Mouse (Mus musculus): Measurements from ENCODE around the gene Abca13. TPM values are rescaled to one million over a fixed set of nuclear protein-coding genes. Genes with fewer than 3 reads are reported as not detected.
"Not testable (repeated sequence)": the region's sequence is repeated elsewhere in the genome, so short reads cannot be mapped to it uniquely, and the experiment has no call there.

The Abca13 gene
- polyA plus RNA-seq, 1 experiment = 0.03 TPM

- TF ChIP-seq POLR2A (IDR thresholded peaks at IDR 0.05; ENCODE audit: borderline replicate concordance, extremely low read depth, insufficient read depth, insufficient read length, poor library complexity, severe bottlenecking) (no peak), CTCF (IDR thresholded peaks at IDR 0.05; ENCODE audit: borderline replicate concordance, extremely low read depth, insufficient read depth, insufficient read length) (no peak)
- DNase-seq (ENCODE audit: low read depth) = no peak
Measured at GRCm38 (mm10) chr11:9199868-9200267, 8.1 kb downstream of the Abca13 start.

- no peak for DNase-seq (ENCODE audit: low read depth)
- TF ChIP-seq CTCF (IDR thresholded peaks at IDR 0.05; ENCODE audit: borderline replicate concordance, extremely low read depth, insufficient read depth, insufficient read length) (no peak), POLR2A (IDR thresholded peaks at IDR 0.05; ENCODE audit: borderline replicate concordance, extremely low read depth, insufficient read depth, insufficient read length, poor library complexity, severe bottlenecking) (no peak)
Measured at GRCm38 (mm10) chr11:9210707-9211106, 19.0 kb downstream of the Abca13 start.

GRCm38 (mm10) chr11:9213580-9213979 is 21.8 kb downstream of the Abca13 start:
- peak; percentile 18 for DNase-seq (ENCODE audit: low read depth)
- TF ChIP-seq POLR2A (IDR thresholded peaks at IDR 0.05; ENCODE audit: borderline replicate concordance, extremely low read depth, insufficient read depth, insufficient read length, poor library complexity, severe bottlenecking) (no peak), CTCF (IDR thresholded peaks at IDR 0.05; ENCODE audit: borderline replicate concordance, extremely low read depth, insufficient read depth, insufficient read length) (no peak)

GRCm38 (mm10) chr11:9216252-9216651 is 24.5 kb downstream of the Abca13 start:
- TF ChIP-seq CTCF (IDR thresholded peaks at IDR 0.05; ENCODE audit: borderline replicate concordance, extremely low read depth, insufficient read depth, insufficient read length) = no peak
- no peak for TF ChIP-seq POLR2A (IDR thresholded peaks at IDR 0.05; ENCODE audit: borderline replicate concordance, extremely low read depth, insufficient read depth, insufficient read length, poor library complexity, severe bottlenecking)

GRCm38 (mm10) chr11:9220501-9220900 is 28.8 kb downstream of the Abca13 start:
- TF ChIP-seq POLR2A (IDR thresholded peaks at IDR 0.05; ENCODE audit: borderline replicate concordance, extremely low read depth, insufficient read depth, insufficient read length, poor library complexity, severe bottlenecking) = no peak
- no peak for TF ChIP-seq CTCF (IDR thresholded peaks at IDR 0.05; ENCODE audit: borderline replicate concordance, extremely low read depth, insufficient read depth, insufficient read length)
- no peak for DNase-seq (ENCODE audit: low read depth)

More at GRCm38 (mm10) chr11:9216252-9216651, 24.5 kb downstream of the Abca13 start:
- no peak for DNase-seq (ENCODE audit: low read depth)

GRCm38 (mm10) chr11:9221646-9222045 is 29.9 kb downstream of the Abca13 start:
- TF ChIP-seq CTCF (IDR thresholded peaks at IDR 0.05; ENCODE audit: borderline replicate concordance, extremely low read depth, insufficient read depth, insufficient read length) (no peak), POLR2A (IDR thresholded peaks at IDR 0.05; ENCODE audit: borderline replicate concordance, extremely low read depth, insufficient read depth, insufficient read length, poor library complexity, severe bottlenecking) (no peak)
- DNase-seq (ENCODE audit: low read depth) = no peak

GRCm38 (mm10) chr11:9226399-9226798 is 34.7 kb downstream of the Abca13 start:
- DNase-seq (ENCODE audit: low read depth) = no peak
- no peak for TF ChIP-seq CTCF (IDR thresholded peaks at IDR 0.05; ENCODE audit: borderline replicate concordance, extremely low read depth, insufficient read depth, insufficient read length)
- TF ChIP-seq POLR2A (IDR thresholded peaks at IDR 0.05; ENCODE audit: borderline replicate concordance, extremely low read depth, insufficient read depth, insufficient read length, poor library complexity, severe bottlenecking) = no peak

GRCm38 (mm10) chr11:9249627-9250026 is 57.9 kb downstream of the Abca13 start:
- TF ChIP-seq CTCF (IDR thresholded peaks at IDR 0.05; ENCODE audit: borderline replicate concordance, extremely low read depth, insufficient read depth, insufficient read length) = peak; percentile 38; the same call in 1 of the 2 replicates
- not testable (repeated sequence) for DNase-seq (ENCODE audit: low read depth)

- DNase-seq (ENCODE audit: low read depth) = not testable (repeated sequence)
Measured at GRCm38 (mm10) chr11:9263072-9263471, 71.3 kb downstream of the Abca13 start.

- peak; percentile 78 for DNase-seq (ENCODE audit: low read depth)
- no peak for TF ChIP-seq POLR2A (IDR thresholded peaks at IDR 0.05; ENCODE audit: borderline replicate concordance, extremely low read depth, insufficient read depth, insufficient read length, poor library complexity, severe bottlenecking)
- TF ChIP-seq CTCF (IDR thresholded peaks at IDR 0.05; ENCODE audit: borderline replicate concordance, extremely low read depth, insufficient read depth, insufficient read length) = no peak
Measured at GRCm38 (mm10) chr11:9269090-9269489, 77.3 kb downstream of the Abca13 start.

GRCm38 (mm10) chr11:9285204-9285603 is 93.5 kb downstream of the Abca13 start:
- no peak for DNase-seq (ENCODE audit: low read depth)
- TF ChIP-seq CTCF (IDR thresholded peaks at IDR 0.05; ENCODE audit: borderline replicate concordance, extremely low read depth, insufficient read depth, insufficient read length) (no peak), POLR2A (IDR thresholded peaks at IDR 0.05; ENCODE audit: borderline replicate concordance, extremely low read depth, insufficient read depth, insufficient read length, poor library complexity, severe bottlenecking) (no peak)

GRCm38 (mm10) chr11:9285759-9286158 is 94.0 kb downstream of the Abca13 start:
- no peak for DNase-seq (ENCODE audit: low read depth)
- no peak for TF ChIP-seq CTCF (IDR thresholded peaks at IDR 0.05; ENCODE audit: borderline replicate concordance, extremely low read depth, insufficient read depth, insufficient read length)
- no peak for TF ChIP-seq POLR2A (IDR thresholded peaks at IDR 0.05; ENCODE audit: borderline replicate concordance, extremely low read depth, insufficient read depth, insufficient read length, poor library complexity, severe bottlenecking)

GRCm38 (mm10) chr11:9291168-9291567 is 99.4 kb downstream of the Abca13 start:
- TF ChIP-seq CTCF (IDR thresholded peaks at IDR 0.05; ENCODE audit: borderline replicate concordance, extremely low read depth, insufficient read depth, insufficient read length) (no peak), POLR2A (IDR thresholded peaks at IDR 0.05; ENCODE audit: borderline replicate concordance, extremely low read depth, insufficient read depth, insufficient read length, poor library complexity, severe bottlenecking) (no peak)
- DNase-seq (ENCODE audit: low read depth) = no peak

Data from brain, embryonic 14.5 days (tissue).